Mouse (Mus musculus) bone marrow macrophage, adult 2 months (primary cell): ENCODE results near the gene Ctcfl. TPM values are rescaled to one million over a fixed set of nuclear protein-coding genes. Genes with fewer than 3 reads are reported as not detected.
A peak's percentile ranks its signal among the peaks of the same experiment; 100 is the strongest.

ENCODE experiments used
- H3K27ac ChIP-seq: 2 replicates; pipeline ENCODE4 v1.5.1; 2012; ENCODE audit warnings: low read depth, low read length; ENCODE audit not compliant: insufficient read depth
- H3K4me1 ChIP-seq: 2 replicates; pipeline ENCODE4 v1.6.1; 2012; ENCODE audit warnings: low read length; ENCODE audit not compliant: control insufficient read depth, insufficient read depth
- H3K4me3 ChIP-seq: 2 replicates; pipeline ENCODE4 v1.5.1; 2012; ENCODE audit warnings: mild to moderate bottlenecking, low read length, moderate library complexity; ENCODE audit not compliant: insufficient read depth
- CTCF ChIP-seq: IDR thresholded peaks from 2 replicates; pipeline ENCODE4 v1.5.1; 2012; ENCODE audit warnings: low read depth, mild to moderate bottlenecking, low read length, moderate library complexity
- POLR2A ChIP-seq: IDR thresholded peaks from 2 replicates; pipeline ENCODE4 v1.6.1; 2012; ENCODE audit warnings: mild to moderate bottlenecking, low read depth, low read length, borderline replicate concordance
- polyA plus RNA-seq: library from polyadenylated mRNA; stranded (reverse); fragments of >200 nt; gene quantifications from 2 replicates; pipeline ENCODE4 v1.2.4, GENCODE M21; 2012; ENCODE audit not compliant: missing spikeins, insufficient read depth, insufficient read length

Ctcfl gene
- polyA plus RNA-seq, result not detected in 2 replicates

DNA sequence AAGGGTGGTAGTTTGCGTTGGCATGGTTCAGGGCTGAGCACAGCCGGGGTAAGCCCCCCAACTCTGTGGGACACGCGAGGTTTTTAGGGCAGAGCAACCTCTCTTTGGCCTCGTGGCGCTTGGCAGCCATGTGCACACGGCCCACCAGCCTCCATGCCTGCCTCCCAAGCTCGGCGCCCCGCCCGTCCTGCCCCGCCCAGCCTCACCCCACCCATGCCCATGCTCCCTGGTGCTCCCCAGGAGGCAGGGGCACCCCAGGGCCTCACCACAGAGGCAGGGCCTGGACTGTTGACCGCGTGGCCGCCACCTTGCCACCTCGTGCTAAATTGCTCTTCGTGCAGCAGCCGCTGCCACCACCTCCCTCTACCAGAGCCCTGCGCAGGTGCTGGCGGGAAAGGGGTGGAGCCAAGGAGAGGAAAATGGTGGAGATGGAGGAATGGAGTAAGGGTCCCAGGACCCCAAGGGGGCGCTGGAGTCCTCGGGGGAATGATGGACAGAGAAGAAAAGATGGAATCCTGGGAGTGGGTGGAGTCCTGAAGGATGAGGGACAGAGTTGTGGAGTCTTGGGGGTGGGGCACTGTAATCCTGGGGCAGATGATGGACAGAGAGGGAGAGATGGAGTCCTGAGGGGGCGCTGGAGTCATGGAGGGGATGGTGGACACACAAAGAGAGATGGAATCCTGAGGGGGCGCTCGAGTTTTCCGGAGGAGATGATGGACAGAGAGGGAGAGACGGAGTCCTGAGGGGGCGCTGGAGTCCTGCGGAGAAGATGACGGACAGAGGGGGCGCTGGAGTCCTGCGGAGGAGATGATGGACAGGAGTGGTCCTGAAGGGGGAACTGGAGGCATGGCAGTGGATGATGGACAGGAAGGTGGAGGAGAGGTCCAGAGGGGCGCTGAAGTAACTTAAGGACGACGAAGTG lies at the start of gene Ctcfl:
TSS of gene Ctcfl (minus strand) at position 503 of the 922 bp plus-strand sequence.
- no peak for TF ChIP-seq CTCF
- H3K27ac ChIP-seq, result no peak within 1 kb of the TSS
- H3K4me1 ChIP-seq, result no peaks in the 10 kb centered on the region
- H3K4me3 ChIP-seq, result no peak within 1 kb of the TSS

DNA sequence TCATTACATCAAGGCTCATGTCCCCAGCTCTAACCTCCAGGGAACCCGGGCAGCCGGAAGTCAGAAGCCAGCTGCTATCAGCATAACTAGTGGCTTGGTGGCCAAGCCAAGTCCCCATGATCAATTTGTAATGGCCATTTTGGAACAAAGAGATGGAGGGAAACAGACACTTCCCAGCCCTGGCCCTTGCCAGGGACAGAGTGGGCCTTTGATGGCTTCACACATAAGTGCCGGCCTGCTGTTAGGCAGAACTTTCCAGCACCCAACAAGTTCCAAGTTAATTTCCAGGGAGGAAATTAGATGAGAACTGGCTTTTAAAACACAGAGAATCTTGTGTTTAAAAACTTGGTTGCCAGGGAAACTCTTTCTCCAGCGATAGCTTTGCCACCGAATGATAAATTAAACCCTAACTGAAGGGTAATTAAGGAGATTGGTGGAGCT lies 49.1 kb upstream of the Ctcfl start:
- Histone ChIP-seq H3K4me1 (no peaks in the 10 kb centered on the region), H3K27ac (no peak overlapping the region), H3K4me3 (no peak overlapping the region)
- no peak for TF ChIP-seq CTCF
- no peak for TF ChIP-seq POLR2A

- Histone ChIP-seq H3K4me1 (no peaks in the 10 kb centered on the region), H3K27ac (no peak overlapping the region), H3K4me3 (no peak overlapping the region)
- TF ChIP-seq POLR2A (no peak), CTCF (no peak)
Observed at GRCm38 (mm10) chr2:173165357-173165756, 46.0 kb upstream of the Ctcfl start.

DNA sequence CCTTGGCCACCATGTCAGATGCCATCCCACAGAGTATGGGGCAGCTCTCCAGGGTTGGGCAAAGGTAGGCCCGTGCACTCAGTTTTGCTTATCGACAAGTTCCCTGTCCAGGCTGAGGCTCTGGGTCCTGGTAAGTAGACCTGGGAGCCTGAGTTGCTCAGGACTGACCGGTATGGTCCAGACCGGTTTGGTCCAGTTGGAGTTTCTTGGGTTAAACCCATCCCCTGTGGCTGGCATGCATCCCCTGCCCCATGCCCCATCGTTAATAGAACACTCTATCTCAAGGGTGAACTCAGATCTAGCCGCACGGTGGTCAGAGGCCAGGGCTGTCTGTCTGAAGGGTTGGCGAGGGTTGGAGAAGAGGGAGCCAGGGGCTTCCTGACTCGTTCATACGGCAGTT lies 45.6 kb upstream of the Ctcfl start:
- Histone ChIP-seq H3K4me1 (no peaks in the 10 kb centered on the region), H3K27ac (no peak overlapping the region), H3K4me3 (no peak overlapping the region)
- TF ChIP-seq CTCF (no peak), POLR2A (no peak)

DNA sequence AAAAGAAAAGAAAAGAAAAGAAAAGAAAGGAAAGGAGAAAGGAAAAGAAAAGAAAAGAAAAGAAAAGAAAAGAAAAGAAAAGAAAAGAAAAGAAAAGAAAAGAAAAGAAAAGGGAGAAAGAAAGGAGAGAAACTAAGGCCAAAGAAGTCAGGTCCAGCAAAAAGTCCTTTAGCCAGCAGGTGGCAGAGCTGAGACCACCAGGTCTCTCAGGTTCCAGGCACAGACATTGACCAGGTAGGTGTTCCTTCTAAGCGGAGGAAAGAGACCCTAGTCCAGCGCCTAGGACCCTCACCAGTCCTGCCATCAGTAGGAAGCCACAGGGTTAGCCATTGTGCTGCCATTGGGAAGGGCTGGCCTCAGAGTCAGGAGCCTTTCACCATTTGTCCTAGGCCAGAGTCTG lies 45.0 kb upstream of the Ctcfl start:
- Histone ChIP-seq H3K4me1 (no peaks in the 10 kb centered on the region), H3K27ac (no peak overlapping the region), H3K4me3 (no peak overlapping the region)
- TF ChIP-seq CTCF (no peak), POLR2A (no peak)

DNA sequence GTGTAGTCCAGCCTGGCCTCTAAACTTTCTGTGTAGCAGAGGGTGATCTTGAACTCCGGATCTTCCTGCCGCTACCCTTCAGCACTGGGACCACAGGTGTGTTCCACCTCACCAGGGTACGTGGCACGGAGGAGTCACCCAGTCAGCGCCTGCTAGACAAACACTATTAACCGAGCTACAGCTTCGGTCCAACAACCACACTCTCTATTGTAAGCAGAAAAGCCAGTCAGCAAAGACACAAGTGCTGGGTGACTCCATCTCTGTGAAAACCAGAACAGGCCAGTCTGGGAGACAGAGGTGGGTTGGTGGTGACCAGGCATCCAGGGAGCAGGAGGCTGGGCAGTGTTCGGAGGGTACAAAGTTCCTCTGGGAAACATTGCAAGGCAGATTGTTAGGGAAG lies 44.1 kb upstream of the Ctcfl start:
- no peaks in the 10 kb centered on the region for H3K4me1 ChIP-seq
- no peak for TF ChIP-seq CTCF
- no peak for TF ChIP-seq POLR2A
- H3K4me3 ChIP-seq, result no peak overlapping the region
- H3K27ac ChIP-seq, result no peak overlapping the region

GRCm38 (mm10) chr2:173159354-173160311 lies 40.3 kb upstream of the Ctcfl start:
- Histone ChIP-seq H3K4me3 (no peak overlapping the region), H3K4me1 (no peaks in the 10 kb centered on the region), H3K27ac (no peak overlapping the region)
- TF ChIP-seq POLR2A (no peak), CTCF (peak; percentile 55; the same call in 1 of the 2 replicates)

- no peak overlapping the region for H3K27ac ChIP-seq
- TF ChIP-seq CTCF (no peak), POLR2A (no peak)
Observed at GRCm38 (mm10) chr2:173158390-173159055, 39.2 kb upstream of the Ctcfl start.

DNA sequence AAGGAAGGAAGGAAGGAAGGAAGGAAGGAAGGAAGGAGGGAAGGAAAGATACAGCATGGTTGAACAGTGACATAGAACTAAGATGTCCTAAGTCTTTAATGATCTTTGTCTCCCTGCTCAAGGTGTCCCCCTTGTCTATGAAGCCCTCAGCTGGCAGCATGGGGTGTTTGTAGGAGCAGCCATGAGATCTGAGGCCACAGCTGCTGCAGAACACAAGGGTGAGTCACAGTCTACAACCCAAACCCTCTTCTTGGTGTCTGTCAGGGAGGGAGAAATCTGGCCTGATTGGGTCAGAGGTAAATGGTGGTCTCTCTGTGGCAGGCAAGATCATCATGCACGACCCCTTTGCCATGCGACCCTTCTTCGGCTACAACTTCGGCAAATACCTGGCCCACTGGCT lies 38.5 kb upstream of the Ctcfl start:
- Histone ChIP-seq H3K4me1 (no peaks in the 10 kb centered on the region), H3K27ac (no peak overlapping the region), H3K4me3 (no peak overlapping the region)
- TF ChIP-seq POLR2A (no peak), CTCF (no peak)

More at GRCm38 (mm10) chr2:173158390-173159055, 39.2 kb upstream of the Ctcfl start:
- no peaks in the 10 kb centered on the region for H3K4me1 ChIP-seq
- H3K4me3 ChIP-seq, result no peak overlapping the region
